Mouse (Mus musculus): ENCODE results near the gene Cdc42ep1.

GRCm38 (mm10) chr15:78809739-78810138, 32.7 kb upstream of the Cdc42ep1 start:
- TF ChIP-seq CTCF (IDR thresholded peaks at IDR 0.05; ENCODE audit: low read depth) (no peak), EP300 (IDR thresholded peaks at IDR 0.05; ENCODE audit: low read depth) (no peak)
